Mouse (Mus musculus): ENCODE measurements around the gene D430041D05Rik.

Gene D430041D05Rik

DNA sequence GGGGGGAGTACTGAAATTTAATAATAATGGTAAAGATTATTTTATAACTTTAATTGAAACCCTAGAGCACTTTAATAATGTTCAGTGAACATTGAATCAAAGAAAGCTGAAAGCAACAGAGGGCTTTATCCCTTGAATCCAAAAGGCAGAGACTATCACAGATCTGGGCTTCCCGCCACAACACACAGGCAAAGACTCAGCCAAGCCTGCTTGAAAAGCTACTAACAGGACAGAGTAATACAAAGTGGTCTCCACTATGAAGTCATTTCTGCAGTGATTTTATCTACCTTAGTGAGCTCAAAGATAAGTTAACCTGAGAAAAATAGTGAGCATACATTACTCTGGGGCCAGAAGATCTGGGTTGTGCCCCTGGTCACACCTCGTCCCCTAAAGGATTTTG, 128.0 kb downstream of the D430041D05Rik start:
- DNase-seq (ENCODE audit: low spot score in 2 of 2) = no peak

DNA sequence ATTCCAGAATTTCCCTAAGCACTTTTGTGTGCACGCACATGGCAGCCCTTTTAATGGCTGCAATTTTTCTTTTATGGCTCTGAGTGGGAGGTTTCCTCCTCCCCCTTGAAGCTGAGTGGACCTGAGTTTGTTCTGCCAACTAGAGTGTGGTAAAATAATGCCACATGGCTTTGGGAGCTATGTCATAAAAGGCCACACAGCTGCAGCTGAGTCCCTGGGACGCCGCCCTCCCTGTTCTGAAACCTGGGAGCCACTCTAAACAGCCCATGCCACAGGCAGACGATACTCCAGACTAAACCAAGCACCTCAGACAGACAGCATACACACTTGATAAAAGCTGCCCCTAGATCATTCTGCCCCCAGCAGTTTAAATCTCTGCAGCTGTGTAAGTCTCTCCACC, 143.8 kb downstream of the D430041D05Rik start:
- no peak for DNase-seq (ENCODE audit: low spot score in 2 of 2)

DNA sequence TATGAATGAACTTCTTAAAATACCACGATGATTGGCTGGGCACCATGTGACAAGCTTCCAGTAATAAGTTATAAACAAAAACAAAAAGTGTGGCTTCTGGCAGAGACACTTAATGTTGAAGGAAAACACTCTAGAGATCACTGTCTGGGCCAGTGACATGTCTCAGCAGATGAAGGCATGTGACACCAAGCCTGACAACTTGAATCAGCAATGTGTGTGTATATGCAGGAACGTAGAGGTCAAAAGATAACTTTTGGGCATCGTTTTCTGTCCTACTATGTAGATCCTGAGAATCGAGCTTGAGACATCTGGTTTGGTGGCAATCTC, 149.1 kb downstream of the D430041D05Rik start:
- DNase-seq (ENCODE audit: low spot score in 2 of 2) = no peak

DNA sequence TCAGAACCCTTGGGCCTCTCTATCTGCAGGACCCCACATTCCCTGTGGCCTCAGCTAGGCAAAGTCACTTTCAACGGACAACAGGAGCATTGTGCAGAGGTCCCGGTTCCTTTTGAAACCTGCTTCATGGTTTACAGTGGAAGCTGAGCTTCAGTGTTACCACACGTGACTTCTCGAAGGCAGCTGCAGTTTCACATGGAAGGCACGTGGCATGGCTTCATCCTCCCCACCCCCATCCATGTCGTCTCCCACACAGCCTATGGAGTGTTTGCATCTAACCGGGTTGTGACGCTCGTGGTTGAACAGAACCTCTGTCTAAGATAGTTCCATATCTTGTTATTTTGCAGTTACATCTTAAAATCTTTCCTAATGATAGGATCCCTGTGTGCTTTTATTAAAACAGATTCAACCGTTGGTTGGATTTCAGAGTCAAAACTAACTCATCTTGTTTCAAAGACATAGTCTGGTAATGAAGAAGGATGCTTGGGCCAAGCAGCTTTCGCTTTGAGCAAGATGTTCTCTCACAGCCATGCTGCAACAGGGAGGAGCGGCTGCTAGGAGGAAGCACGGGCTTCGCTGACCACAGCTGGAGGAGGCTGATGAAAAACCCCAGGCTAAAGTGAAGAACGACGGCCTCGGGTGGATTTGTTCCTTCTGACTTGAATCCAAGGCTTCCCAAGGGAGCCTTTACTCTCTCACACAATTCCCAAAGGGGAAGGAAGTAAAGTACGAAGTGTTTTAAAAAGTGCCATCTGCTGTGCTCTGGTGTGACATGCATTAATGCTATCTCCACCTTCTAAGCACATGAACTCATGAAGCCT, 149.7 kb downstream of the D430041D05Rik start:
- DNase-seq (ENCODE audit: low spot score in 2 of 2) = no peak

DNA sequence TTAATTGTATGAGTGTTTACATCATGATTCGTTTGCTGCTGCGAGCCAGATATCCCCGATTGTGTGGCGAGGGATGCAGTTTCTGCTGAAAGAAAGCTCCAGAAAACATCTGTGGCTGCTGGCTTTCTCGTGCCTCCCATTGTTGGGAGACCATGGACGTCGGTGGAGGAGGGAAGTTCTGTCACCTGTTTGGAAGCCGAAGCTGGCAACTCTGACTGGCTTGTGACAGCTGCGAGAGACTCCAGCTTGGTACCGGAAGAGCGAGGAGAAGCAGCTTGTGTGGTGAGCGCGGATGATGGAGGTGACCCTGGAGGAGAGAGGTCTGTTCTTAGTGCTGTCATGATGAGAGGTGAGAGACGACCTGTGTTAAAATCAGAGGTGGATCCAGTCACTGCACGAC, 154.2 kb downstream of the D430041D05Rik start:
- DNase-seq (ENCODE audit: low spot score in 2 of 2) = no peak

DNA sequence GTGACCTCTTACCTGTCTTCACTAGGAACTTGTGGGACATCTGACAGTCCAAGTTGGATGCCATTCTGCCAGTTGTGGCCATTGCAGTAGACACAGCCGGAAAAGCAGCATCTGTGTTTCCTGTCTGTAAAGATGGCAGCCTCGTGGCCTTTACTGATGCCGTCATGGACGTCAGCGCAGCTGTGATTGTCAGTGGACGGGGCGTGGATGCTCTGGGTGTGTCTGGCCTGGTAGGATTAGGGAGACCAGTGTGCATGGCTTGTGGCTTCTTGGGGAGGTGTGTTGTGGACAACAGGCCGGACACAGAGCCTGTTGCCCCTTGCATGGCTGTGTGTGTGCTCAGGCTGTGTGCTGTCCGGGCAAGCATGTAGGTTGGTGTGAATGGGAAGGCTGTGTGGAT, 155.9 kb downstream of the D430041D05Rik start:
- DNase-seq (ENCODE audit: low spot score in 2 of 2) = no peak

DNA sequence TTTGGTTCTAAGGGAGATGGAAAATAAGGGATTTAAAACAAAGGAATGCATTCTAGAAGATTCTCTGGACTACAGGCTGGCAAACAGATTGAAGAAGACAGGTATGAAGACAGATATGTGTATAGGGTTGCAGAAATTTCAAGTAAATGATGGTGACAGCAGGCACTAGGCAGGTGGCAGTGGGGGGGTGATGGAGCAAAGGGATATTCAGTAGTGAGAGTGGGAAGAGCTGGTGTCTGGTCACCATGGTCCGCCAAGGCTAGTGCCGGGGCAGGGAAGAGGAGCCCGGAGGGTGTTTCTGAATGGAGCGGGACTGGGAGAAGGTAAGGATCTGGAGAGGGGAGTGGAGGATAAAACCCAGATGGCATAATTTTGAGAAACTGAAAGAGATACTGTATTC, 157.5 kb downstream of the D430041D05Rik start:
- no peak for DNase-seq (ENCODE audit: low spot score in 2 of 2)

DNA sequence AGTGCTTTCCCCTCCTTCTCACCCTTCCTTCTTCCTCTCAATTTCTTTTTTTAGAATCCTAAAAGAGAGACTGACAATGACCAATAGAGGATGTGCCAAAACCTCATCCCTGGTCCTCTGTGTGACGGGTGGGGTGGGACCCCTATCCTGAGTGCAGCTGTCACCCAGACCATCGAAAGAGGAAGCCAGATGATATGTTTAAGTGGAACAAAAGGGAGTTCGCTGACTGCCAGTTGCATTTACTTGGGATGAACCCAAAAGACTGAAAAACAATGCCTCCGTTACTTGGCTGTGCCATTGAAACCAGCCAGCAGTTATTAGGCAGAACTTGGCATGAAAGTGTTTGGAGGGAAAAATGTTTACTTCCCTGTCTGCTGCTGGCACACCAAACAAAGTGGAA, 159.2 kb downstream of the D430041D05Rik start:
- no peak for DNase-seq (ENCODE audit: low spot score in 2 of 2)

DNA sequence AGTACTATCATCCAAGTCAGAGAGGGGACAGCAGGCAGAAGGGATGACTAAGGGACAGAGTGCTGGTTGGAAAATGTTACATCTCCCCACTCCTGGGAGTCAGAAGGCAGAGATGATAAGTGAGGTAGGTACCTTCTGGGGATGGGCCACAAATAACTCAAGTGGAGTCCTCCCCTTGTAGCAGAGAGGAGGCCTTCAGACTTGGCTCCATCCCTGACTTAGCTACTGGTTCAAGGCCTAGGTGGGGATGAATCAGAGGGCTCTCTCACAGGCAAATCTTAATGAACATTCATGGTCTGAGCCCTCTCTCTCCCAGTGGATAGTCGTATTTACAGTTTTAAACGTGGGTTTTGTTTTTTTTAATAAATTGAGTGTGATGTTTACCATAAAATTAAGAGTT, 161.0 kb downstream of the D430041D05Rik start:
- DNase-seq (ENCODE audit: low spot score in 2 of 2) = no peak

DNA sequence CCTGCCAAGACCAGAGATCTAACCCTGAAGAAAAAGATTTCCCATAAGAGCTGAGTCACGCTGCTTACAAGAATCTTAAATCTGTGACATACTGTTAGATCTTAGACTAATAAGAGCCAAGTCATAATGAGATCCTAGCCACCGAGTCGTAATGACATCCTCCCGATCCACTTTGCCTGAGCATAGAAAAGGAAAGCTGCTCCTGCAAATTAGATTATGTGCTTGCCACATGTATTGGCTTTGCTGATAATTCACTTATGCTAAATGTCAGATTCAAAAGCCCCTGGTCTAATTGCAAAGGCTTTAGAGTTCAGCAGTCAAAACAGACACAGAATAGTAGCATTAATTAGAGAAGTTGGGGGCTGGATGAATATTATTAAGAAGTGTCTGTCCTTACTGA, 164.0 kb downstream of the D430041D05Rik start:
- DNase-seq (ENCODE audit: low spot score in 2 of 2) = no peak

DNA sequence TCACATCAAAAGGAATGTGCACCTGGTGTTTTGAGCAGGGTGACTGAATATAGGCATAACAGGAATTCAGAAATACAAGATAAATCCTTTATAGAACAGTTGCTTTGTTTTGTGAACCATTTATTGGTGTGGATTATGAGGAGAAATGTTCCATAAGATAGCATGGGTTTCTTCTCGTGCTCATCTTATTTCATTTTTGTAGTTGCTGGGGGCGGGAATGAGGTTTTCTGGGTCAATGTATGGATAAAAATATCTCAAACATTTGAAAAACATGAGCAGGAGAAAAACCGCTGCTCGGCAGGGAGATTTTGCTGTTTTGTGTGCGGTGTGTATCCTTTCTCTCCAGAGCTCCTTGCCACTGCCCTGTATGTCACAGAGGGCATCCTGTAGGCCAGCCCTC, 168.8 kb downstream of the D430041D05Rik start:
- DNase-seq (ENCODE audit: low spot score in 2 of 2) = no peak

DNA sequence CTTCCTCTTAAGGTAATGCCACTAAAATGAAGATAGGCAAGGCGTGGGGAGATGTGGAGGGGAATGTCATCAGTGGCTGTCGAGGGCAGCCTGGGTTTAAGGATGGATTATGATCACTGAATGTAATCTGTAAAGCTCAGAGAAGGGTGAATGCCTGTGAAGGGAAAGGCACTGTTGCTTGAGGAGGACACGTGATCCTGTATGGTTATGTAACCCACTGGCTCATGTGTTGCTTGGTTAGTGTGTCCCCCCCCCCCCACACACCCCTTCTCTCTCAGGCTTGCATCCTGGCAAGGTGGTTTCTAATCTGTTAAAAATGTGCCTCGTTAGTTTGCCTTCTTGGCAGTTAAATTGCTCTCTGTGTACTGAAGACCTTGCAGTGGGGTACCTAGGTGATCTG, 173.7 kb downstream of the D430041D05Rik start:
- DNase-seq (ENCODE audit: low spot score in 2 of 2) = no peak

DNA sequence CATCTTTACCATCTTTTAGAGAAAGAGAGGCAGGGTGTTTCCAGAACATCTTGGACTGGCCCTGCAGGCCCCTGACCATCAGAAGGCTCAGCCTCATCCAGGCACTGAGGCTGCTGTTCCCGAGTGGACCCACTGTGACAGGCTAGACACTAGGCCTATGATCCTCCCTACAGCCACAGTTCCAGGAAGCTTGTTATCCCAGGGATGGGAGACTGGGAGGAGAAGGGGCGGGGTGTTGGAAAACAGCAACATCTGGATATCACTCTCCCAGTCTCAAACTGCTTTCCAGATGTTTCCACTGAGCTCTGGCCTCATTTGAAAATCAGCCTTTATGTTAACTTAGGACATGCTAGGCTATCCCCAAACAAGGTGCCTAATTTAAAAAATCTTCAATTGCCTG, 180.4 kb downstream of the D430041D05Rik start:
- no peak for DNase-seq (ENCODE audit: low spot score in 2 of 2)

DNA sequence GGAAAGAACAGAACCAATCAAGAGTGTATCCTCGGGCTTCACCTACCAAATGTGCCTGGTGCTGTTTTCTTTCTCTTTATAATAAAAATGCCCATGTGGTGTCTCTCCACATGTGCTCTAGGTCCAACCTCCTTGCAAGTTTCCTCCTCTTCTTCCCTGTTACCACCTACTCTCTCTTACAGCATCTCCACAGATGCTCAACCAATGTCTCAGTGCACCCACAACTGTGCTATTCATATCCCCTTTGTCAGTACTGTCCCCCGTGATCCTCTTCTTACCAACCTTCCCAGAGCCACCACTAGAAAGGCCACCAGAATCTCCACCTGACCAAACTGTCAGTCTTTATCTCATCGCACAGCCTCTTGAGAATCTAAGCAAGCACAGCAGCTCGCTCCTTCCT, 184.8 kb downstream of the D430041D05Rik start:
- no peak for DNase-seq (ENCODE audit: low spot score in 2 of 2)

DNA sequence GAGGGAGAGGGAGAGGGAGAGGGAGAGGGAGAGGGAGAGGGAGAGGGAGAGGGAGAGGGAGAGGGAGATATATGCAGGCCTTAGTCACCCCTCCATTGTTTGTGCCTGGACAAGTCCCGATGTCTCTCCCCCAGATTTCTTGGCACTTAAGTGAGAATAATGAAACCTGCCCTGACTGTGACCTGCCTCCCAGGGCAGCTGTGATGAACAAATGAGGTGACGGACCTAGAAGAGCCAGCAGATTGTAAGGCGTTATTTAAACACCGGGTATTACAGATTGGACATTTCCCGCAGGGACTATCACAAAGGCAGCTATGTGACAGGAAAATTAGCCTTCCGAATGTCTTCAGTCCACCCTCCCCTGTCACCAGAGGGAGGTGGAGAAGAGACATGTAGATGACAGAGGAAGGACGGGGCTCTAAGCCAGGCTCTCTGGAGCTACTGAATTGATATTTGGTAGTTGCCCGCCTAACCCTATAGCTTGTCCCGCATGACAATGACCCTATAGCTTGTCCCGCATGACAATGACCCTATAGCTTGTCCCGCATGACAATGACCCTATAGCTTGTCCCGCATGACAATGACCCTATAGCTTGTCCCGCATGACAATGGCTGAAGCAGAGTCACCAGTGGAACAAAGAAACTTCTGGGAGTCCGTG, 191.0 kb downstream of the D430041D05Rik start:
- no peak for DNase-seq (ENCODE audit: low spot score in 2 of 2)

DNA sequence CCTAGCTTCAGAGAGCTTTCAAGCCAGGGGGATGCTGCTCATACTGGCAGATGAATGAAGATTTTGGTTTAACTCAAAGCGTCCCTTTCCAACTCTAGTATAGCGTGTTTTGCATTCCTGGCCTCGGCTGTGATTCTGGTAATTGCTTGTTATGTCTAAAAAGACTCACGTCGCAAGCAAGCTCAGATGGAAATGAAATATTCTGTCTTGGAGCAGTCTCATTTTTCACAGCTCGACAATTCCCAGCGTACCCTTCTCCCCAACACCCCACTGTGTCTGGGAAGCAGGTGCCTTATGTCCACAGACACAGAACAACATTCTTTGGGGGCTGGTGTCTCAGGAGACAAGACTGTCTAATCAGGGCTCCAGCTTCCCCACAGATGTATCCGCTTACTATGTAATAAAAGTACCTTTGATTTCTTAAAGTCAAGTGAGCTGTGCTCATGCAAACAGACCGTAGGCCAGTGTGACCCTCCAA, 192.2 kb downstream of the D430041D05Rik start:
- no peak for DNase-seq (ENCODE audit: low spot score in 2 of 2)

DNA sequence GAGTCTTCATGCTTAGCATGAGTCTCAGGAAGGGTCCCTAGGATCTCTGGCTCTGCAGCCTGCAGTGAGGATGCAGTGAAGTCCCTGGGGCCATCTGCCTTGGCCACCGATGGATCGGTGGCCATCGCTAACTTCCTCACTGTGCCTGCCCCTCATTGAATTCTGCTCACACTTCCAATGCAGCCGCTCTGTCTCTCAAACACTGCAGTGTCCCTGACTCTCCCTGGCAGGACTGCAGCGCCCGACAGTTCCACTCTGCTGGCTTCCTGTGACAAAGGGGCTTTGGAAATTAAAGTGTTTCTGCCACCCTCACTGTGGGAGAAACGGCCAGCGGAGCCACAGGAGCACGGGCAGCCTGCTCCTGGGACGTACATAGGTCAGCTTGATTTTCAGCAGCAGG, 192.7 kb downstream of the D430041D05Rik start:
- no peak for DNase-seq (ENCODE audit: low spot score in 2 of 2)

DNA sequence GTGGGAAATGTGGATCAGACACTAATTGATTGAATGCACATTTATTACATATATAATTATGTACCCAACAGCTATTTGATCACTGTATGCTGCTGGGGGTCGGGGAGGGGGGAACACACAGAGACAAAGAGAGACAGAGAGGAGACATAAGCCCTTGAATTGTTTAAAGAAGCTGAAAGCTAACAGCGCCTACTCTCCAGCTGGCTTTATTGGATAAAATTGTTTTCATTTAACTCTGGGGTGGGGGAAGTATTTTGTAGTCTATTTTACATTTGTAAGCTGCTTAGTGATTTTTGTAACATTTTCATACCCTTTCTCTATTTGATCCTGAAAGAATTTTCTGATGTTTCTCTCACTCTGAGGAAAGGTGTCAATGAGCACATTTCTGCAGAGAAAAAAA, 201.4 kb downstream of the D430041D05Rik start:
- no peak for DNase-seq (ENCODE audit: low spot score in 2 of 2)

DNA sequence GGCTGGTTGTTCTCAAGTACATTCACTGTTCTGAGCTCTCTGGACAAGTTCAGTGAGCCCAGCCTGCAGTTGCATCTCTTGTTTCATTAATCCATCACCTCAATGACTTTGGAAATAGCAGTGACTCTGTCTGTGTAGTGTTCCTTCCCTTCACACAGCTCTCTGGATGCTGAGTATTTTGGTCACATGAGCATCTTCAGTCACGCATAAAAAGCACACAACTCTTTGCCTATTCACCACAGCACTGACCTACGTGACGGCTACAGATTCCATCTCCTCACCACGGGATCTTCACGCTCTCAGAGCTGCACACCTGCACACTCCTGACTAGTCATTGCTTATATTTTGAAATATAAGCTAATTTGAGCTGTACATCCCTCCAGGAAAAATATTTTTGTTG, 202.4 kb downstream of the D430041D05Rik start:
- DNase-seq (ENCODE audit: low spot score in 2 of 2) = no peak

DNA sequence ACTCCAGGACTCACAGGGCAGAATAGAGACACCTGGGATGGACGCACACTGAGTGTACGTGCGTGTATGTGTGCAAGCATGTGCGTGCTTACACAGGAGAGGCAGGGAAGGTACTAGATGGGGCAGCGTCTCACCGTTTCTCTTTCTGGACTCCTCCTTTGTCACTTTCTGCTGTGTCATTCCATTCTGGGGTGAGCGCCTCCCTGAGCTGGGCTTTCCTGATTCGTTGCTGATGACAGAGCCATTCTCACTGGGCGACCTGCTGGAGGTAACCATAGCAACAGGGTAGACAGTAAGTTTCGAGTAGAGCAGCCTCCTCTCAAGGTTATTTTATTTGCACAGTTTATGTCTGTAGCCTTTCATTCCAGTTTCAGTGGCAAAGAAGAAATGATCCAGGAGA, 202.9 kb downstream of the D430041D05Rik start:
- DNase-seq (ENCODE audit: low spot score in 2 of 2) = no peak

DNA sequence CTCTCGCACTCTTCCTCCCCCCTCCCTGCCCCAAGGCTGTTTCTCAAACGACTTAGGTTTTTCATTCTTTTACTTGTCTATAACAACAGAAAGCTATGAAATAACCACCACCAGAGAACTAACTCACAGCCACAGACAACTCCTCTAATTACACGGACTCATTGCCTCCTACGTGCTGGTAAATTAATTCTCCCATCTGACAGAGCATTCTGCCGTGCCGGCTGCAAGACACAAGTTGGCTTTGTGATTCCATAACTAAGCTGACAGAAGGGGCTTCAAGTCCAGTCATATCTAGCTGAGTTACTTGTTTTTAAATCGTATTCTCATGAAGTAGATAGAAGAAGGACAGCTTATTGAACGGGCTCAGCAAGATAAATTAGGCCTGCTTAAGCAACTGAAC, 205.2 kb downstream of the D430041D05Rik start:
- DNase-seq (ENCODE audit: low spot score in 2 of 2) = no peak

DNA sequence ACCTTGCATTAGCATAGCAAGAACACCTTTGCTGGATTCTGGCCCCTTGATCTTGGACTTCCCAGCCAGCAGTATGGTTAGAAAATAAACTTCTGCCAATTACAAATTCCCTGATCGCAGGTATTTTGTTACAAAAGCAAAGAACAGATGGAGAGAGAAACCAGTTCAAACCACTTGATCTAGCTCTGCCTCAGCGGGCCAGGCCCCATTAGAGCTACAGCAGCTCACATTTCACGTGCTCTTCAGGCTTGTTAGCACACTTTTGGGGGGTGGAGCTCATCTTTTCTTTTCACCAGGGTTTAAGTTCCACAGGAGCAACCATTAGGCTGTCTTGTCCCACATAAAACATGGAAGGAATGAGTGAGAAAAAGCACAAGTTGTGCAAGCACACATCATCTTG, 210.6 kb downstream of the D430041D05Rik start:
- no peak for DNase-seq (ENCODE audit: low spot score in 2 of 2)

DNA sequence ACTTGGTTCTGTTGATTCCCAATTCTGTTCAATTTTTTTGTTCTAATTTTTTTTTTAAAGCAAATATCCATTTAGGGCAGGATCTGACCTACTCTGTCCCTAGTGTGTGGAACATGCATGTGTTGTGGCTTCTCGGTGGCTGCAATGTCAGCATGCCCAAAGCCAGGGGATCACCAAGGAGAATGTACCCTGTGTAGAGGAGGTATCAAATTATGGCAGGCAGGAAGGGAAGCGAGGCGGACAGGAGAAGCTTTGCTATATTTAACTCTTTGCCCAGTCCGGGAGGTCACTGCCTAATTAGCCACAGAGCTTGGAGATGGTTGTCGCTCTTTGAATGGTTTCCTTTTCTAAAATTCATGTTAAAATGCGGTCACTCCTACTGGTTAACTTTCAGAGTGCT, 212.6 kb downstream of the D430041D05Rik start:
- DNase-seq (ENCODE audit: low spot score in 2 of 2) = no peak

DNA sequence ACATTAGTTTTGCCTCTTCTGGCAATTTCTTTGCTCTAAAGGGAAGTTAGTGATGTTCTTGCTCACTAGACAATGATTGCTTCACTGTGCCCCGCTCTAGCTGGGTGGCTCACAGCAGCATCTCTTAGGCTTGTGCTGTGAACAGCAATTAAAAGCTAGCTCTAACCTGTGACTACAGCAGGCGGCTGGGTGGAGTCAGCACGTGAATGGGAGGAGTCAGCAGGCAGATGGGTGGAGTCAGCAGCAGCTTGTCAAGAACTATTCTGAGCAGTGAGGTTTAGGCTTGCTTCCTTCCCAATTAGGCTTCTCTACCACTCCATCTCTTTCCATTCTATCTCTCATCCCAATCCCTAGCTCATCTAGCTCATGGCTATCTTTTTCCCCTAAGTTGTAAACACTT, 213.5 kb downstream of the D430041D05Rik start:
- no peak for DNase-seq (ENCODE audit: low spot score in 2 of 2)

All from urinary bladder, postnatal 4 days (tissue).